In the genomic region with DNA sequence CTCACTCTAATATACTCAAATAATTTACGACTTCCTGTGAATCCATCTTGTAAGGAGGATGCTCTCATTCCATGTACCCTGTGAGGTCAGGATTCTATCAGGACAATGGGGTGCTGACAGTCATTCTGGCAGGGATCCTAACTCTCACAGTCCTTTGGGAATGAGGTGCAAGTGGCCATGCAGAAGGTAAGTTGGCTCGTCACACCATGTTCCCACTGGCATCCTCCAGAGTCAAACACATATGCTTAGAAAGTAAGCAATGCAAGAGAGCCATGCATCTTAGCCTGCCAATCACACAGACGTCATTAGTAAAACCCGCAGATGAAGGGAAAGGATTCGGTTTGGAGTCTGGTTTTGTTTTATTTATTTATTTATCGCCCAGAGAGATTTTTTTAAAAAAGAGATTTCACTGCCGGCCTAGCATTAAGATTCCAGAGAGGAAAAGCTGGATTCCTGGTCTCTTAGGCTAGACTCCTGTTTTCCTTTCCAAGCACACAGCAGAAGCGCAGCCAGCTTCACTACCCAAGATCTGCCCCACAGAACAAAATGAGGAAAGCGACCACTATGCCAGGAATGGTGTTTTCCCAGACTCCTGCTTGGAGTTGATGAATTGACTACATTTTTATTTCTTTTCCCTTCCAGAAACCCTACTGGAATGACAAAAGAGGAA, we compare ENCODE assay signal across 11 mouse cellular contexts.
DNase-seq lines count a peak whose midpoint lies in the region; ATAC-seq and TF ChIP-seq lines count a peak whose summit lies in the region.
"Had no signal": no experiment of that assay in that cellular context is flagged by ENCODE, and none has a peak within 500 bp of the region (broad histone marks: within the 10 kb centered on the region; RNA-seq: fewer than 3 reads in every experiment).

No protein-coding gene starts in this region.

- no peaks in the 10 kb centered on the region for H3K9me3 ChIP-seq in liver, embryonic 15.5 days (replicated peaks)
- H3K9me3 ChIP-seq: lung, embryonic 15.5 days had no signal

- no peak overlapping the region for H3K9ac ChIP-seq in liver, embryonic 15.5 days
- H3K9ac ChIP-seq: lung, embryonic 15.5 days had no signal

- H3K27ac ChIP-seq in liver, embryonic 15.5 days (replicated peaks): 0 out of 2 replicates have a peak overlapping the region, but pooled peaks have one; percentile 33
- H3K27ac ChIP-seq in kidney, adult 2 months (ENCODE audit: insufficient read depth, low read depth, low read length): peak overlapping the region; percentile 77
- H3K27ac ChIP-seq: lung, embryonic 15.5 days had no signal

- no peaks in the 10 kb centered on the region for H3K27me3 ChIP-seq in liver, embryonic 15.5 days
- H3K27me3 ChIP-seq in kidney, adult 2 months (replicated peaks; ENCODE audit: control insufficient read depth, insufficient read depth, low read length): no peaks in the 10 kb centered on the region
- H3K27me3 ChIP-seq: lung, embryonic 15.5 days had no signal

- no peak overlapping the region for H3K4me2 ChIP-seq in liver, embryonic 15.5 days
- H3K4me2 ChIP-seq: lung, embryonic 15.5 days; midbrain, embryonic 11.5 days had no signal

- no peak for ATAC-seq in liver, embryonic 15.5 days (ENCODE audit: insufficient read depth)

- WGBS in liver, embryonic 15.5 days (ENCODE audit: insufficient replicate concordance): 73% methylated on average over 9 of the region's 9 CpGs
- WGBS in kidney, adult 2 months: 60% methylated on average over 9 of the region's 9 CpGs

- DNase-seq in heart, adult 11 months: peak; percentile 49
- DNase-seq in heart, adult 8-10 months (ENCODE audit: low spot score): no peak
- DNase-seq in liver: no peak
- DNase-seq in kidney, adult 2 months: peak; percentile 75
- peak; percentile 49 for DNase-seq in naive thymus-derived CD4-positive, alpha-beta T cell, adult 2 months (ENCODE audit: low read depth)
- DNase-seq in adrenal gland, adult 8-10 months: no peak
- DNase-seq: cerebellum, postnatal 10 days; gastrocnemius, postnatal 14 days had no signal

- TF ChIP-seq CTCF in kidney, adult 2 months (conservative IDR thresholded peaks at IDR 0.05; ENCODE audit: insufficient read depth, insufficient read length, low read depth, low read length): no peak

- no peak overlapping the region for H3K4me3 ChIP-seq in liver, embryonic 15.5 days (replicated peaks)
- H3K4me3 ChIP-seq in kidney, adult 2 months (ENCODE audit: insufficient read depth, low read depth, low read length): no peak overlapping the region
- H3K4me3 ChIP-seq: lung, embryonic 15.5 days had no signal

- peaks cover 79% of the 10 kb centered on the region for H3K4me1 ChIP-seq in liver, embryonic 15.5 days (replicated peaks)
- H3K4me1 ChIP-seq in kidney, adult 2 months (ENCODE audit: control insufficient read depth, insufficient read depth, low read length): peaks cover 7% of the 10 kb centered on the region; the same call in 1 of the 2 replicates

- no peak for TF ChIP-seq POLR2A in kidney, adult 2 months (IDR thresholded peaks at IDR 0.05; ENCODE audit: low read depth, low read length)

- H3K36me3 ChIP-seq in liver, embryonic 15.5 days (replicated peaks): no peaks in the 10 kb centered on the region
- no peaks in the 10 kb centered on the region for H3K36me3 ChIP-seq in kidney, adult 2 months (ENCODE audit: control insufficient read depth, insufficient read depth, low read length)
- H3K36me3 ChIP-seq: lung, embryonic 15.5 days had no signal

Comparison
In these comparisons a context has a peak if more than half of its experiments do, and no peak if none do; other contexts are left out.
1. DNase-seq: peak in heart, adult 11 months (single experiment), kidney, adult 2 months (single experiment) and naive thymus-derived CD4-positive, alpha-beta T cell, adult 2 months (single experiment); none in heart, adult 8-10 months (single experiment), liver (single experiment) and adrenal gland, adult 8-10 months (single experiment).